Mouse (Mus musculus): ENCODE results near the gene Sh3bgrl3.

DNA sequence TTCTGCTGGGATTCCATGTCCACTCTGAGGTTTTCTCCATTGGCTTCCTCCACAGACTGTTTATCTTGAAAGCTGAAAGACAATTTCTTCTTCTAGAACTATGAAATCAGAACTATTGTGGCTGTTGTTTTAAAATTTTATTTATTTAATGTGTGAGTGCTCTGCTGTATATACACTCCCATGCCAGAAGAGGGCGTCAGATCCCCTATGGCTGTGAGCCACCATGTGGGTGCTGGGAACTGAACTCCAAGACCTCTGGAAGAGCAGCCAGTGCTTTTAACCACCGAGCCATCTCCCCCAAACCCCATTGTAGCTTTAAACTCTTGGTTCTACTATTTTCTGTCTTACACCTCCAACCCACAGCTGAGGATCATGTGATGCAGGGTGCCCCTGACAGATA lies 10.3 kb upstream of the Sh3bgrl3 start:
- TF ChIP-seq UBTF (IDR thresholded peaks at IDR 0.05; ENCODE audit: borderline replicate concordance, insufficient read depth, low read depth, low read length): no peak
- TF ChIP-seq EP300 (IDR thresholded peaks at IDR 0.05; ENCODE audit: low read depth in 1 of 2, low read length in 2 of 2): no peak
- TF ChIP-seq E2F4 (IDR thresholded peaks at IDR 0.05; ENCODE audit: borderline replicate concordance, low read depth, low read length): no peak
- TF ChIP-seq CTCF (IDR thresholded peaks at IDR 0.05 in 2 of 3, conservative IDR thresholded peaks at IDR 0.05 in 1 of 3; ENCODE audit: control insufficient read depth in 1 of 3, insufficient read depth in 1 of 3, low read depth in 2 of 3, low read length in 3 of 3, poor library complexity in 1 of 3, severe bottlenecking in 1 of 3): peak; percentile 68 to 79 (median 69)

Measured in MEL (cell line).